Mouse (Mus musculus): ENCODE measurements around the gene Dbndd2.

- TF ChIP-seq CTCF (IDR thresholded peaks at IDR 0.05; ENCODE audit: low read depth), result peak; percentile 88
- TF ChIP-seq EP300 (IDR thresholded peaks at IDR 0.05; ENCODE audit: low read depth), result no peak
Observed at GRCm38 (mm10) chr2:164520782-164521181, 34.9 kb downstream of the Dbndd2 start.
